Mouse (Mus musculus) embryonic stem cell, embryonic (primary cell): ENCODE measurements around the gene St8sia2.
"Not testable (repeated sequence)": the region's sequence is repeated elsewhere in the genome, so short reads cannot be mapped to it uniquely, and the experiment has no call there.

ENCODE experiments used
- CTCF ChIA-PET, 4 experiments: fragments of 300-600 bp in 2 of 4; fragments of 350-600 bp in 2 of 4; sonication (Branson Sonifier 250); formaldehyde crosslinking; loops; one replicate each; lab custom pipeline; 2022; ENCODE audit warnings: inconsistent platforms in 2 of 4; lab: Charles Lee
- POLR2A ChIA-PET, 4 experiments: fragments of 300-600 bp in 2 of 4; fragments of 350-600 bp in 2 of 4; sonication (Branson Sonifier 250); formaldehyde crosslinking; loops; one replicate each; lab custom pipeline; 2022; ENCODE audit warnings: antibody characterized with exemption in 4 of 4, inconsistent platforms in 1 of 4; lab: Charles Lee

St8sia2 gene

DNA sequence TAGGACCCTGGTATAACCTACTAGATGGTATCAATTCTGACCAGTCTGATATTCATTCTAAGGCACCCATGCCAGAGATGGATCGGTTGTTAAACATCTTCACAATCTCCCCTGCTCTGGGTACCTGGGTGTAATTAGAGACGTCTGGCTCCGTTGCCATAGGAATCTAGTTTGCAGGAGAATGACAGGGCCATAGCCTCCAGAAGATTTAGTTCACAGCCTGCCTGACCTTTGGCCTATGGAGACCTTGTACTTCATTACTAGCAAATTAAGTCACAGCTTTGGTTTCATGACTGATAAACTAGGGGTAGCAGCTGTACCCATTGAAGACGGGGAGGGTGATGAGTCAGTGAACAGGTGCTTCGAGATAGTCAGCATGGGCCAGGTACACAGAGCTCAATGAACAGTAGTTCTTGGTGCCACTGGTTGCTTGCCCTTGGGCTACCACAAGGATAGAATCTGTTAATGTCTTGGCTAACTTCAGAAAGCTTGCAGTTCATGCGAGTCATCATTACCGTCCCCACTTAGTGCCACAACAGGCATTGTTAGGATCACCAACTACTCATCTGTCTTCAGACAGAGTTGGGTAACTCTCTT lies 4.4 kb downstream of the St8sia2 start:
- CTCF ChIA-PET, result no interaction called here
- POLR2A ChIA-PET, result interaction anchor here in 1 of 4 experiments (0.7 to 1.1 kb wide), 3 partner anchors 15 to 37 kb away, joined by 3 to 5 read pairs (median 3); no protein-coding TSS in a partner anchor

DNA sequence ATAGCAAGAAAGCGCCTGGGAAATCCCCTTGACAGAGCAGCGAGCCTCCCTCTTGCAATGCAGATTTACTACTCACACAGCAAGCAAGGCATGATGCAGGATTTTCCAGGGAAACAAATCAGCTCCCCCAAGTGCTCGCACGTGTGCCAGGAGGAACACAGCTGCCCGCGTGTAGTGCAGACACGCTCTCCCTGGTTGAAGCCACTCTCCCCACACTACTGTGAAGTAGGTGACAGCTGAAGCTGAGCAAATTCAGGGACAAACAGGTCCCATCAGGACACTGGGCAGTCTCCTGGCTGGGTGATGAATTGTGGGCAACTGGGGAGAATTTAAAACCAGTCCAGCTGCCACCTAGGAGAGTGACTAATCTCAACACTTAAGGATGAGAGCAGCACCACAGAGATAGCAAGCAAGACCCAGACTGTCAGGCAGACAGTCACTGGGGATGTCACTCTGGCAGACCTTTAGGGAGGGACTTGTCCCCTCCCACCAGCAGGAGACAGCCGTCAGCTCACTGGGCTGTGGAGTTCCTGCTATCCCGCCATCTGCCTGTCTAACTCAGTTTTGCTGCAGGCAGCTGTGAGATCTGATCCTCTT lies 6.6 kb downstream of the St8sia2 start:
- POLR2A ChIA-PET, result interaction anchor here in 1 of 4 experiments (0.7 kb wide), 1 partner anchor 629 kb away, joined by 4 read pairs; no protein-coding TSS in a partner anchor
- CTCF ChIA-PET, result interaction anchor here in 1 of 4 experiments (0.8 to 1.0 kb wide), 2 partner anchors 18 to 351 kb away, joined by 3 to 5 read pairs; no protein-coding TSS in a partner anchor

GRCm38 (mm10) chr7:74006364-74006763 lies 7.1 kb downstream of the St8sia2 start:
- ChIA-PET CTCF (interaction anchor here in 1 of 4 experiments (0.8 to 1.0 kb wide), 2 partner anchors 19 to 351 kb away, joined by 3 to 5 read pairs; no protein-coding TSS in a partner anchor), POLR2A (no interaction called here)

- POLR2A ChIA-PET, result interaction anchor here in 2 of 4 experiments (0.9 to 1.5 kb wide), 3 partner anchors 9 to 14 kb away, joined by 3 to 4 read pairs (median 4); no protein-coding TSS in a partner anchor
- CTCF ChIA-PET, result interaction anchor here in 3 of 4 experiments (0.6 to 2.5 kb wide), 3 partner anchors 24 to 56 kb away, joined by 3 to 6 read pairs (median 4); no protein-coding TSS in a partner anchor
Measured at GRCm38 (mm10) chr7:74000743-74001510, 12.6 kb downstream of the St8sia2 start.

DNA sequence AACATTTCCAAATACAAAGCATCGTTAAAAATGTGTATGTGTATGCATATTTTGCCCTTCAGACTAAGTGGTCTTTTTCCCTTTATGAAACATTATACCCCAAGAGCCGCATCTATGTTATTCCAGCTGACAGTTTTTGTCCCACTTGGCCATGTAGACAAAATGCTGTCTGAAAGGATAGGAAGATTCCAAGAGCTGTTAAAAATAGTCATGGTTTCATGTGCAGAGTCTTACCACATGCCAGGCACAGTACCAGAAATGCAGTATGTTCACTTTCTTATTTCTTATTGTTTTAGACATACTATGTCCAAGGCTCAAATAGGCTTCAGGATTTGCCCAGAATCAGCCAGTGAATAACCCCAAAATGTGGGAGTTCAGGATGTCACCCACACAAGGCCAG lies 24.1 kb downstream of the St8sia2 start:
- POLR2A ChIA-PET, result no interaction called here
- CTCF ChIA-PET, result interaction anchor here in 1 of 4 experiments (1.2 kb wide), 1 partner anchor 36 kb away, joined by 3 read pairs; no protein-coding TSS in a partner anchor

DNA sequence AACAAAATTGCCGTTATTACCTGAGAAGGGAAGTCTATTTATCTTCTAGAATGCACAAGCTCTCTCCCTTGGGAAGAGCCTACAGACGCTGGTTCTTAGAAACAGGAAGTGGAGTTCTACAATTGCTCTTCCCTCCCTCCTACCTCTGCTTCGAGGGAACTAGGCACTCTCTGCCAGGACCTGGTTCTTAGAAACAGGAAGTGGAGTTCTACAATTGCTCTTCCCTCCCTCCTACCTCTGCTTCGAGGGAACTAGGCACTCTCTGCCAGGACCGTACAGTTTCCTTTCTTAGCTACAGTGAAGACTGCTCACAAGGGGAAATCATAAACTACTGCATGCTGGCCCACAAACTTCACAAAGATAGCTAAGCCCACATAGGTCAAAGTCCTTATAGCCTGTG lies 41.3 kb downstream of the St8sia2 start:
- POLR2A ChIA-PET, result interaction anchor here in 1 of 4 experiments (1.1 kb wide), 1 partner anchor 37 kb away, joined by 3 read pairs; no protein-coding TSS in a partner anchor
- CTCF ChIA-PET, result not testable (repeated sequence)

GRCm38 (mm10) chr7:73965164-73965563 lies 48.3 kb downstream of the St8sia2 start:
- POLR2A ChIA-PET, result no interaction called here
- CTCF ChIA-PET, result no interaction called here

- CTCF ChIA-PET, result no interaction called here
- POLR2A ChIA-PET, result no interaction called here
Measured at GRCm38 (mm10) chr7:73962431-73962830, 51.1 kb downstream of the St8sia2 start.

GRCm38 (mm10) chr7:73954441-73954840 lies 59.0 kb downstream of the St8sia2 start:
- POLR2A ChIA-PET, result no interaction called here

GRCm38 (mm10) chr7:73953131-73953530 lies 60.4 kb downstream of the St8sia2 start:
- ChIA-PET CTCF (no interaction called here), POLR2A (no interaction called here)

More at GRCm38 (mm10) chr7:73954441-73954840, 59.0 kb downstream of the St8sia2 start:
- CTCF ChIA-PET, result no interaction called here

DNA sequence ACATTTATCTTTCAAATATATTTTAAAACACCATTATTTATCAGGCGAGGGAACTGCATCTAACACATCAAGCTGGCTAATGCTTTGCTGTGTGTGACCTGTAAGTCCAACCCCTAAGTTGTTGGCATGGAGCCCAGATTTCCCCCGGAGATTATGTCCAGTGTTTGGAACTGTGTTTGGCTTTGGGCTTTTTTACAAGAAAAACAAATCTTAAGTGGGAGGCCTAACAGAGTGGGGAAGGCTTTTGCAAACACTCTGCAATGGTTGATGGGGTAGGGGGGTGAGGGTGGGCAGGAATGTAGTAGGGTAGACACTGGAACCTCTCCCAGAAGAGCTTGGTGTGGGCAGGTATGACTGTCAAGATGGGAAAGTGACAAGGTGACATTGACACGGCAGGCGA lies 71.8 kb downstream of the St8sia2 start:
- POLR2A ChIA-PET, result no interaction called here

DNA sequence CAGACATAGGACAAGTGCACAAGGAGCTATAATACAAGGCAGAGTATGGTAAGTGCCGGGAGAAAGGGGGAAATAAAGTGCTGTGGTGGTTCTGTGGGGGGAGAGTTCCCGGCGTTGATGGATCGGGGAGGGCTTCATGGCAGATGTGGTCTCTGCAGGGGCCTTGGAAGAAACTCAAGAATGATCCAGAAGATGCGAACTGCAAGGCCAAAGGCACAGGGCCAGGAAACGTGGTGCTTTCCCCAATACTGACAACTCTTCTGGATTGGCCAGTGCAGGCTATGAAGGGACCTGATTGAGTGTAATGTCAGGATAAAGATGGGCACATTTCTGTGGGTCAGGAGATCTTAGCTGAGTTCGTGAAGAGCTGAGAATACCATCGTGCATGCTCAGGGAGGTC lies 74.3 kb downstream of the St8sia2 start:
- POLR2A ChIA-PET, result no interaction called here
- CTCF ChIA-PET, result no interaction called here

More for the DNA sequence above, 71.8 kb downstream of the St8sia2 start:
- CTCF ChIA-PET, result no interaction called here

DNA sequence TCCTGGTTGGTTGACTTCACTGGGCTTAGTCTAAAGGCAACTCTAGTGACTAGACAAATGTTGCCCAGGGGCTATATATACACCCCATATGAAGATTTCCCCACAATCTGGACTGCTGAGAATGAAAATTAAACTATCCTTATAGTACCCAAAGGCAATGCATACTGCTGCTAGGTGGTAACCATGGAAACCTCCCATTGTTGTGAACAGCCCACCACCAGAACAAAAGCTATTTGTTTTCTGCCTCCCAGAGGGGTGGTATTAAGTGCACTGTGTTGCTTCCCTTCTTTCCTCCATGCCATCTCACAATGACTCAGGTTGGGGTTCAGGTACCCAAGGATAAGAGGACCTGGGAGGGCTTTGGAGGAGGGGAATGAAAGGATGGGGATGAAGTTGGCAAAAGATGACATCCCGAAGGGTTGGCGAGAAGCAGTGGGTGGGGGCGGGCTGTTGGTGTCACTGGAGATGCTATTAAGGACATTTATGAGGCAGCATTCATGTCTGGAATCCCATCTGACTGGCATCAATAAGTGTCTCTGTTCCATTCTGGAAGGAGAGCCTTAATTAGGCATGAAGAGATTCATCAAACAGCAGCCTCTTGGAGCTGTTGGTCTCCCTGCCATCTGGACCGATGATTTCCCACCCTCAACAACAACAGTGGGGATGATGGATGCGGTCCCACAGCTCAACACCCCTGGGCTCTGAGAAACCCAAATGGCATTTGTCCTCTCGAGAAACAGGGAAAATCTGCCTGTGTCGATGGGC lies 75.3 kb downstream of the St8sia2 start:
- CTCF ChIA-PET, result no interaction called here
- POLR2A ChIA-PET, result no interaction called here

DNA sequence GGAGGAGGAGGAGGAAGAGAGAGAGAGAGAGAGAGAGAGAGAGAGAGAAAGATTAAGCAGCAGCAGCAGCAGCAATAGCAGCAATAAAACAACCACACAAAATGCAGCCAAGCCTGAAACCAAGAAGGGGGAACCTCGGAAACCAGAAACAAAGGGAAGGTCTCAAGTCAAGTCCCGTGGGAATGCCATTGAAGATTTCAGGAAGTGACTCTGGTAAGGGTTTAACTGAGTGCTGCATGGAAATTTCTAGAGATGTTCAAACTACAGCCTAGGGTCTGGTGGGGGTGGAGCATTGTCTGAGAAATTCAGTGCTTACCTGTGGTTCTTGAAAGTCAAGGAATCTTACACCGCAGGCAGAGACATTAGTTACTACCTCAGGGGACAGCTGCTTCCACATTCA lies 77.4 kb downstream of the St8sia2 start:
- CTCF ChIA-PET, result no interaction called here
- POLR2A ChIA-PET, result no interaction called here

- ChIA-PET POLR2A (no interaction called here), CTCF (no interaction called here)
Measured at GRCm38 (mm10) chr7:73935703-73936102, 77.8 kb downstream of the St8sia2 start.

- POLR2A ChIA-PET, result no interaction called here
- CTCF ChIA-PET, result interaction anchor here in 1 of 4 experiments (0.7 kb wide), 1 partner anchor 92 kb away, joined by 3 read pairs; no protein-coding TSS in a partner anchor
Measured at GRCm38 (mm10) chr7:73933036-73933435, 80.5 kb downstream of the St8sia2 start.

GRCm38 (mm10) chr7:73920921-73921485 lies 92.5 kb downstream of the St8sia2 start:
- ChIA-PET CTCF (interaction anchor here in 1 of 4 experiments (0.5 kb wide), 1 partner anchor 531 kb away, joined by 3 read pairs; no protein-coding TSS in a partner anchor), POLR2A (no interaction called here)

GRCm38 (mm10) chr7:73917633-73918311 lies 95.7 kb downstream of the St8sia2 start:
- POLR2A ChIA-PET, result no interaction called here
- CTCF ChIA-PET, result no interaction called here
